Mouse (Mus musculus): ENCODE results near the gene Cbwd1. TPM values are rescaled to one million over a fixed set of nuclear protein-coding genes. Genes with fewer than 3 reads are reported as not detected.

Cbwd1 gene
- total RNA-seq, 2 experiments from 2014 or later, result 14.8 to 15.8 TPM

DNA sequence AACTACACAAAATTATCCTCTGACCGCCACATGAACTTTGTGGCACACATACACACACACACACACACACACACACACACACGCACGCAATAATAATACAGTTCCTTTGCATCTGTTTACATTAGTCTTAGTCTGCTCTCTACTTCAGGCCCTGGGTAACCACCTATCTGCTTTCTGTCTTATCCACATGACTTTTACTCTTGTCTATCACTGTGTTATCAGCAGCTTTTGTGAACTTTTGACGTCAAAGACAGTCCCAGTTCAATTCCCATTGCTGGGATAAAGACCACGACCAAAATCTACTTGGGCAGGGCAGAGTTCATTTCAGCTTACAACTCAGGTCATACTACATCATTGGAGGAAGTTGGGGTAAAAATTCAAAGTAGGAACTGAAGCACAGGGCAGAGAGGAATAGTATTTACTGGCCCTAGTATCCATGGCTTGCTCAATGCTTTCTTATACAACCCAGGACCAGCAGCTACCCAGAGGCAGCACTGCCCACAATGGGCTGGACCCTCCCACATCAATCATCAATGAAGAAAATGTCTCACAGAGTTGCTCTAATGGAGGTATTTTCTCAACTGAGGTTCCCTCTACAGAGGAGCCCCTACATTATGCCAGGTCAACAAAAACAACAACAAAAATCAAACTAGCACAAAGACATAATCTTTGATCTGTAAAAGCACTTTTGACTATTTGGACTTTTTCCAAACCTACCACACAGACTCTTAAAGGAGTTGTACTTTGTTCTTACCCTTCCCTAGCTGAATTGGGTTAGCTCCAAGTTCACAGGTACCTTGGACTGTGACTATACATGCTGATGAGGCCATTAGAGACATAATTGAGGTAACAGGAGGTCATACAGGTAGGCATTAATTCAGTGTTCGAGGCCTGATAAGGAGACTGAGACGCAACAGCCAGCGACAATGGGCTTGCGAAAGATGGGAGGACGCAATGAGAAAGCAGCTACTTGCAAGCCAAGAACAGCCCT is 17.7 kb upstream of the Cbwd1 start:
- no peak for DNase-seq (ENCODE audit: low spot score in 2 of 2)

DNA sequence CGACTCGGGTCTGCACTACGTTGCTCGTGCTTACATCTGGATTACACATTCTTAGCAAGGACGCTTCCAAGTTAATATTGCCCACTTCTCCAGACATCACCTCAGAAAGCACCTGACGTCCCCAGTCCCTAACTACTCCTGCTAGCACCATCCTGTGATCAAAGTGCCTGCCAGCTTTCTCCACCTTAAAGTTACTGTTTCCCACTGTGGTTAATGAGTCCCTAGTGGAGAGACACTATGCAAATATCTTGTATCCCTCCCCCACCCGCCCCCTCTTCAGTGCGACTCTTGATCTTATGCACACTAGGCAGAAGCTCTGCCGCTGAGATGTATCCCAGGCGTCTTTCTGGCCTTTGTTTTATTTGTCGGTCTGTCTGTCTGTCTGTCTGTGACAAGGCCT is 16.6 kb upstream of the Cbwd1 start:
- DNase-seq (ENCODE audit: low spot score in 2 of 2), result no peak

DNA sequence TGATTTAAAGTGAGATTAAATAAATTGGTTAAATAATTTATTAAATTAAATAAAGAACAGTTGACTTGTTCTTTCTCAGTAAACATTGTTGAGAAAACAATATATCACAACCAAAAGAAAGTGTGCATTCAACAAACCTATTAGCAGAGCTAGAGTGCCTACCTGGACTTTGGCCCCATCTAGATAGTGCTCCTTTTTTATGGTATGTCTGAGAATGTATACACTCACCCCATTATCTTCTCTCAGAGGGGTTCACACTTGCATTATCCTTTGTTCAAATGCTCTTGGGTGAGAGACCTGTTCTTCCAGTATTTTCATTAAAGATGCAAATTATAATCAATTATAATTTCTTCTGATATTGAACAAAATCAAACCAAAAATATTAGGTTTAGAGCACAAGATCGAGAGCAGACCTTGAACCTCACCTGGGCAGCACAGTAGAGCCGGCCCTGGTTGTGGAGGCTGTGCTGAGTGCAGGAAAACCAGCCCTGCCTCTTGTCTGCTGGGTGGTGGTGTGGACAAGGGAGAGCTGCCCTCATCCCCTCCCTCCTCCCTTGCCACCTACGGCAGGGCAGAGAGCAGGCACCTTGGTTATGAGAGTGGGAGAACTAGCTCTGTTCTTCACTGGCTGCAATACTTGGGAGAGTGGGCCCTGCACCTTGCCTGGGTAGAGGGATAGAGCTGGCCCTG is 11.4 kb upstream of the Cbwd1 start:
- no peak for DNase-seq (ENCODE audit: low spot score in 2 of 2)

DNA sequence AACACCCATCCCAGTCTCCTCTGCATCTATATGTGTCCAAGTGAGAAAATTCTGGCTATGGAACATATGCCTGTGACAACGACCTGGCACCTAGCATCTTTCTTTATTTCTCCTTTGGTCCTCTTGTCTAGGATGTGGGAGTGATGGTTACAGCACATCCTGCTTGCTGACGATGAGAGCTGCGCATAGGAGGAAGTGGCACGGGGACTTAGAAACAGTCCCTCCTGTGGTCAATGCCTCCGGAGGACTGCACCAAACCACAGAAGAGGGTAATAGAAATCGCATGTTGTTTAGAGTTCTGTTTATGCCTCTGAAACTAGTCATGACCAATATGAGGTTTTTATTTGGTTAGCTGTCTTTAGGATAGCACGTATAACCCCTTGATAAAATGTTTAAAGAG is 9.9 kb upstream of the Cbwd1 start:
- DNase-seq (ENCODE audit: low spot score in 2 of 2), result no peak

DNA sequence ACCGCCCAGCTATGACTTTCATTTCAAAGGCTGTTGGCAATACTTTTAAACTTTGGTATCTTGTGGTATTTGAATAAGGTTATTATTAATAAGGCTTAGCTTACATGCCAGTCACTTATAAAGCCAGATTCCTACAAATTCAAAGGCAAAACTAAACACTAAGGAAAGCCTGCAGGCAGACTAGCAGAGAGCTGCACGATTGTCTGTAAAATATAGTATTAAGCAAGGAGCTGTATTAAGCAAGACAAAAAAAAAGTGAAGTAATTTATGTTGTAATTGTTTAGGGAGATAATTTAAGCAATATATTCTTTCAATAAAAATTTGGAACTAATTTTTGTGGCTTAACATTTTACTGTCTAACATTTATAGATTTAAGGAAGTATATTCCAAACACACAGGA is 5.5 kb upstream of the Cbwd1 start:
- DNase-seq (ENCODE audit: low spot score in 2 of 2), result no peak

DNA sequence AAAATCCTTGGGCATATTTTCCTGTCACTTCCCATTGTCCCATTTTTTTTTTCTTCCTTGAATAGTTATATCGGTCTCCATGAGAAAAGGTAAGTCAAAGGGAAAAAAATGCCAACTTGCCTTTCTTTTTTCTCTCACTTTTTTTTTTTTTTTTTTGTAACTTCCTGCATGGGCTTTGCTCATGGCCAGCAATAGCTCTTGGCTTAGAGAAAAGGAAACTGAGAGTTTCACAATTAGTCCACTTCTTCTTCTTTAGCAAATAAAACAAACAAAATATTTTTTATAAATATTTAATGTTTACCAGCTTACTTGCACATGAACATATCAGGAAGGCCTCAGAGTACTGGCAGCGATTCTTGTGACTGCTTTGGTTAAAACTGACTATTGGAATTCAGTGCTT is 4.8 kb upstream of the Cbwd1 start:
- no peak for DNase-seq (ENCODE audit: low spot score in 2 of 2)

DNA sequence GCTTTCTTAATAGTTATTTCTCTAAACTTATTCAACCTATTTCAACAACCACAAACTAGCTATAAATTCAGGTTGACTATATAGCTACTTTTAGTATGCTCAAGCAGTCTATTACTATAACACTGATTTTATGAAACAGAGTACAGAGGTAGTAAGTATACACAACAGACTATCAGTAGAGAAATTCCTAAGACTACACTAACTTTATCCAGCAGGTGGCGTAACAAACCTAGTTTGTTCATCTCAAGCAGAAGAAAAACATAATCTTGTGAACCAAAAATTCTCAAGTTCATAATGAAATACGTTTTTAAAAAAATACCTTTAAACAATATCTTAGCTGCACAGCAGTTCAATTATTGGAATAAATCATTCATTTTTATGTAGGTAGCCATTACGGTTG is 2.9 kb downstream of the Cbwd1 start:
- peak in 1 of 2 experiments; percentile 59 for DNase-seq (ENCODE audit: low spot score in 2 of 2)

DNA sequence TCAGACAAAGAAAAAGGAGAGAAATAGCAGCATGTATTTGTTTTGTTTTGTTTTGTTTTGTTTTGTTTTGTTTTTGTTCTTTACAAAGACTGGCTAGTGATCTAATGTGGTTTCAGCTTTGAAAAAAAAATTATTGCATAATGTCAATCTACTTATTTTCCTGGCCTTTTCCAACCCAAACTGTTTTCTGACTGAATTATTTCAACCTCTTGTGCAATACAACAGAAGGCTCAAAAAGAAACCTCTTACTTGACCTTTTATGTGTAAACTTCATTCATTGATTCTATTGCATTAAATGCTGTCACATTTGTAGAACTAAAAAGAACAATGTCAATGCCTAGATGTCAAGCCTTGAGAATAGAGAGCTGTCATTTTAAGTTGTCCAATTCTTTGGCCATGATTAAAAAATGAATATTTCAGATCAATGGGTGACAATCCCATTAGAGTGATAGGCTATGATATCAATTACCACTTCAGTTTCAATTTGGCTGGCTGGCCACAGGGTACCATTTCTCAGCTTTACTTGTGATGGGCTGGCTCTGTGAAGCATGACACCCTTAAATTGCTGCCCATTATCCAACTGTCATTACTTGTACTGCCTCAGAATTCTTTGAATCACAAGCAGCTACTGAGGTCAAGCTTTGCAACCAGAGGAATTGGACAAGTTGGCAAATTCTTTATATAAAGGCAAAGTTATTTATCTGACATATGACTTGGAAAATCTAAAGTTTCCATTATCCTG is 15.7 kb downstream of the Cbwd1 start:
- DNase-seq (ENCODE audit: low spot score in 2 of 2), result no peak

GRCm38 (mm10) chr19:24937084-24937483 is 24.3 kb downstream of the Cbwd1 start:
- DNase-seq (ENCODE audit: low spot score in 2 of 2), result no peak

DNA sequence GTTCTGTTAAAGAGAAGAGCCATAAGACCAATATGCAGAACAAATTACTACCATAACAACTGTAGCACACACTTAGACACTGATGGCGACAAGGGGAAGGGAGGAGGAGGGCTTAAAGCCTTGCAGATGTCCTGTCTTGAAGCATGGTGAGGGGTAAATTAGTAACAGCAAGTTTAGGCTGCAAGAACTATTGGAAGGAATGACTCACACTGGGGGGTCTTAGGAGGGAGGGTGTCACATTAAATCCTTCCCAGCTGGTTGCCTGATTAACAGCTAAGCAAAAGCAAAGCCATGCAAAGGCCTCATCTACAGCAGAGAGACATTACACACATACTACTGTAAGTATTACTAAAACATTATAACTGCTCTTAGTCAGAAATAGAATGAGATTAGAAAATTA is 32.4 kb downstream of the Cbwd1 start:
- DNase-seq (ENCODE audit: low spot score in 2 of 2), result no peak

GRCm38 (mm10) chr19:24920866-24921265 is 40.5 kb downstream of the Cbwd1 start:
- DNase-seq (ENCODE audit: low spot score in 2 of 2), result no peak

DNA sequence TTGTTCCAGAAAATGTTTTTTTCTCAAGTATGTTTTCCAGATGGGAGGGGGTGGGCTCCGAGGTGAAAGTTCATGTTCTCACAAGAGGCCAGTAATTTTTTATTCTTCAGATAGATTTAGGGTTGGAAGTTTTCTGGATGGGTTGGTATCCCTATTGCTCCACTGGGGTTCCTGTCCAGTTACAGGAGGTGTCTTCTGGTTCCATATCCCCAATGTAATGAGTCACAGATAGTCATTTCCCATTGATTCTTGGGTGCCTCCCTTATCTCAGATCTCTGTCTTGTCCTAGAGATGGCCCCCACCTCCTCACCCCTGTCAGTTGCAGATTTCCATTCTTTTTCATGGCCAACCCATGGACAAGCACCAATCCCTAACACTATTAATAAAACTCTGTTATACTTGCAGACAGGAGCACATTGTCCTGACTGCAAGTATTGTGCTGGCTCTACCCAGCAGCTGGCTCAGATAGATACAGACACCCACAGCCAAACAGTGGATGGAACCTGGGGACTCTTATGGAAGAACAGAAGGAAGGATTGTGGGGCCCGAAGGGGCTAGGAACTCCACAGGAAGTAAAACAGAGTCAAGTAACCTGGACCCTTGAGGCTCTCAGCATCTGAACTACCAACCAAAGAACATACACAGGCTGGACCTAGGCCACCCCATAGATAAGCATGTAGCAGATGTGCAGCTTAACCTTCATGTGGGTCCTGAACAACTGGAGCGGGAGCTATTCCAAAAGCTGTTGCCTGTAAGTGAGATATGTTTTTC is 52.8 kb downstream of the Cbwd1 start:
- no peak for DNase-seq (ENCODE audit: low spot score in 2 of 2)

- DNase-seq (ENCODE audit: low spot score in 2 of 2), result no peak
Measured at GRCm38 (mm10) chr19:24907655-24908054, 53.8 kb downstream of the Cbwd1 start.

- DNase-seq (ENCODE audit: low spot score in 2 of 2), result no peak
Measured at GRCm38 (mm10) chr19:24902821-24903220, 58.6 kb downstream of the Cbwd1 start.

DNA sequence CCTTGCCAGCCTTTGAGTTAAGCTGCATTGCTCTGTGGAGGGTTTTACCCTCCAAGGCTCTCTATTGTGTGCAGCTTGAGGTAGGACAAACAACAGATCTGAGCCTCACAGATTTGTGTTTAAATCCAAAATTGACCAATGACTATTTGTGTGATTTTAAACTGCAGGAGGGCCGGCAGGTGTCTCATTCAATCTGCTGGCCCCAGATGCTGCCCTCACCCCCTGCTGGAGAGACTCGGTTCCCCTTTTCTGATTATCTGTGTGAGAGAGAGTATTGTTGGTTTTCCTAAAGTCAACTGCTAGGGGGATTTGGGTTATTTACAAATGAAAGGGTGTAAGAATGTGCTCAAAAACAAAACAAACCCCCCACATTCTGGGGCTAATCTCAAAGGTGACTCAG is 59.2 kb downstream of the Cbwd1 start:
- DNase-seq (ENCODE audit: low spot score in 2 of 2), result no peak

DNA sequence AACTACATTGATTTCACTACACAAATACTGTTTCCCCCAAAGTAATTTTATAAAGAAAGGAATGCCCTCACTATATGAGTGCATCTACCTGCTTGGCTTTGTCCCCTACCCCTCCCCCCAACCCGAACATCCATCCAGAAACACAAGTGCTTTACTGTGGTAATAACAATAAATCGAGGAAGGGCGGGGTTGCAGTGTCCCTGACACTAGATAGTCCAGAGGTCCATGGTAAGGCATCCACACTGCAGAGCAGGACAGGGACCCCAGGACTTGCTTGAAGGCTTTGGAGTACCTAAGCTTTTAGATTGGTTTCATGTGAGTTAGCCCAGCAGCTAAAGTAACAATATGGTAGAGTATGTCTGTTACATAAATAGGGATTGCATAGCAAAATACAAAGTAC is 59.7 kb downstream of the Cbwd1 start:
- no peak for DNase-seq (ENCODE audit: low spot score in 2 of 2)

DNA sequence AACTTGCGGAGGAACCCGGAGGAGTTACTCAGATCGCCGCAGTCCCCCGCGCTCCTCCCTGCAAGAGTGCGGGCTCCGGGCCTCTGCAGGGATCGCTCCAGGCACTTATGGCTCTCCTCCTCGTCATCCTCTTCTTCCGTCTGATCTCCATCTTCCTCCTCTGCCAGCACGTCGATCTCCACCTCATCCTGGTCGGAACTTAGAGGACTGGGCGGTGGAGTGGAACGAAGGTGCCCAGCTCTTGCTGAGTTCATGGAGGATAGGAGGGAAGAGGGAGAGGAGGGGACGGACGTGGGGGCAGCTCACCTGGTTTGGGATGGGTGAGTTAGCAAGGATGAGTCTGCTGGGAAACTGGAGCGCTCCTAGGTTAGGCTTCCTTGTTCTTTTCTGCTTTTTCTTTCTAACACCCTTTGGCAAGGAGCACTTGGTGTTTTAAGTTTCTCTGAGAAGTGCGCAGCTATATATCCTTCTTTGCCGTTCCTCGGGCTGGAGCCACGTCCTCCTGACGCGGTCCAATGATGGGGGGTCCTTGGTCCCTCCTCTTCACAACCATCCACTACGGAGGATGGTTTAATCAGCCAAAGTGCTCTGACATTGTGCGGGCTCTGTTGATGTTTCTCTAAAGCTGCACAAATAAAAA is 60.7 kb downstream of the Cbwd1 start, which contains the start of gene Foxd4:
Gene Foxd4, minus strand, starts transcription at position 617 of the 640 bp plus-strand sequence.
- no peak for DNase-seq (ENCODE audit: low spot score in 2 of 2)

DNA sequence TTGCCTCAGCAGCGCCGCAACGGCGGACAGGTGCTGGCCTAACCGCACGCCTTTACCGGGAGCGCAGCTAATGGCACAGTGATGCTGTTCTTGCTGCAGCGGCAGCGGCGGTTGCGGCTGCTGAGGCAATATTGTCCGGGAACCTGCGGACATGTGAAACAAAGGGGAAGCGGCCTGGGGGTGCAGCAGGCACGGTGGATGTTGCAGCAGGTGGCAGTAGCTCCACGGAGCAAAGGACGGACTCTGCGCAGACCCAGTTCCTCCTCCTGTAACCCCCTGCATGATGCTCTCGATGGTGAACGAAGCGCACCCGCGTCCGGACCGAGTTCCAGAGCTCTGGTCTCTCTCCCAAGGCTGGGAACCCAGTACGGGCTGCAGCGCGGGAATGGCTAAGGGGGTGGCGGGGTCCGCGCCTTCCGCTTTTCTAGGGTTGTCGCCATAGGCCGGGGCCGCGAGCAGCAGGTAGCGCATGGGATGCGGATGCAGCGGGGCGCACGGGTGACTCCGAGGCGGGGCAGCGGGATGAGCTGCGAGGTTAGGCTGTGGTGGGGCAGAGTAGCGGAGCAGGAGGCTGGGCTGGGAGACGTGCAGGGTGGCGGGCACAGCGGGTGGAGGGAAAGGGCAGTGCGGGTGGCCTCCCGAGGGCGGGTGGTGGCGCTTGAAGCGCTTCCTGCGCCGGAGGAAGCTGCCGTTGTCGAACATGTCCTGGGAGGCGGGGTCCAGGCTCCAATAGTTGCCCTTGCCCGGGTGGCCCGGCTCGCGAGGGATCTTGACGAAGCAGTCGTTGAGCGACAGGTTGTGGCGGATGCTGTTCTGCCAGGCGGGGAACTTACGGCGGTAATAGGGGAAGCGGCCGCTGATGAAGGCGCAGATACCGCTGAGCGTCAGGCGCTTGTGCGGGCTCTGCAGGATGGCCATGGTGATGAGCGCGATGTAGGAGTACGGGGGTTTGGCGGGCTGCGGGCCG is 61.5 kb downstream of the Cbwd1 start:
- no peak for DNase-seq (ENCODE audit: low spot score in 2 of 2)
